Mouse (Mus musculus) testis, adult 2 months (tissue): ENCODE measurements at regions not wholly inside any gene's neighbourhood (a gene's known extent, or its start where the extent isn't known, plus 50 kb on each side); places are given as distances from the start of the nearest gene placed in this dataset.

Experiments
- CTCF ChIP-seq: fragments of 200-500 bp; IDR thresholded peaks from 2 replicates; pipeline ENCODE4 v1.5.1; 2012; ENCODE audit warnings: low read depth, mild to moderate bottlenecking, inconsistent platforms, low read length, moderate library complexity; ENCODE audit not compliant: control insufficient read depth, insufficient read depth, insufficient replicate concordance
- POLR2A ChIP-seq: fragments of 200-500 bp; IDR thresholded peaks from 2 replicates; pipeline ENCODE4 v1.6.1; 2012; ENCODE audit warnings: low read depth, mild to moderate bottlenecking, inconsistent platforms, low read length, moderate library complexity; ENCODE audit not compliant: control insufficient read depth

DNA sequence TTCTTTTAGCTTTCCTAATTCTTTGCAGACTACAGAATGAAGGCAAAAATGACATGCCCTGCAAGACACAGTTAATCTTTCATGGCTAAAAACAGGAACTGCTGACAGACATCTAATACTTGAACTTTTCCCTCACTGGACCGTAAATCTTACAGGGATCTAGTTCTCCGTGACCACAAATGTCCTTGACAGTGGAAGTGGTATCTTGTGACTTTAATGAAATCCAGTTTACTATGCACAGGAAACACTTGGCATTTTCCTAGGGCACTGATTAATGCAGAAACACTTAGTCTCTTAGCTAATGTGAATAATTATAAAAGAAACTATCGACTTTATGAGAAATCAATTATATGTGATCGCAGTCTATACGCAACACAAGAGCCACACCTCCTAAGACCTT, 131.8 kb downstream of the Ptger3 start:
- no peak for TF ChIP-seq CTCF
- no peak for TF ChIP-seq POLR2A
